Mouse (Mus musculus) liver, embryonic 16.5 days (tissue): ENCODE results near the gene Lrch1. TPM values are rescaled to one million over a fixed set of nuclear protein-coding genes. Genes with fewer than 3 reads are reported as not detected.

ENCODE experiments used
- ATAC-seq: fragments of 200-750 bp; cut with Nextera tagmentation; 2 replicates; pipeline ENCODE4 v1.8.0; 2017; ENCODE audit warnings: low read depth, mild to moderate bottlenecking, moderate number of reproducible peaks, moderate library complexity
- H3K27ac ChIP-seq: fragments of 300-500 bp; sonication (generic); 2 replicates; pipeline ENCODE4 v1.5.1; 2014; ENCODE audit warnings: mild to moderate bottlenecking, low read length
- H3K27me3 ChIP-seq: fragments of 300-500 bp; sonication (generic); 2 replicates; pipeline ENCODE4 v1.6.1; 2014; ENCODE audit warnings: low read depth, low read length, mixed read lengths; ENCODE audit not compliant: control insufficient read depth, insufficient read depth
- H3K36me3 ChIP-seq: fragments of 300-500 bp; sonication (generic); 2 replicates; pipeline ENCODE4 v1.6.1; 2014; ENCODE audit warnings: mild to moderate bottlenecking; ENCODE audit not compliant: control insufficient read depth, insufficient read depth
- H3K4me1 ChIP-seq: fragments of 300-500 bp; sonication (generic); 2 replicates; pipeline ENCODE4 v1.6.1; 2014; ENCODE audit warnings: low read depth, low read length, mixed read lengths; ENCODE audit not compliant: control insufficient read depth
- H3K4me2 ChIP-seq: fragments of 300-500 bp; sonication (generic); 2 replicates; pipeline ENCODE4 v1.6.1; 2014; ENCODE audit warnings: low read depth, low read length, mixed read lengths
- H3K4me3 ChIP-seq: fragments of 300-500 bp; sonication (generic); 2 replicates; pipeline ENCODE4 v1.5.1; 2014; ENCODE audit warnings: low read depth, mild to moderate bottlenecking, low read length
- H3K9ac ChIP-seq: fragments of 300-500 bp; sonication (generic); 2 replicates; pipeline ENCODE4 v1.6.1; 2014; ENCODE audit warnings: low read depth, low read length
- H3K9me3 ChIP-seq: fragments of 300-500 bp; sonication (generic); replicated peaks from 2 replicates; pipeline ENCODE4 v1.6.1; 2016; ENCODE audit warnings: low read length; ENCODE audit not compliant: control insufficient read depth
- WGBS: fragments of 180-500 bp; shearing (Covaris S2); extraction: QIAGEN DNeasy Blood & Tissue Kit; methylation state at CpG from one replicate; pipeline ENCODE4 v1.1.7; 2014; ENCODE audit not compliant: insufficient replicate concordance; 5-methylcytosine and 5-hydroxymethylcytosine counted together
- polyA plus RNA-seq: library from polyadenylated mRNA; unstranded; fragments of >200 nt; fragmentation: Nextera tagmentation; extraction: Ambion mirVana; gene quantifications from 2 replicates; pipeline ENCODE4 v1.2.1, GENCODE M21; 2015

Lrch1 gene
- polyA plus RNA-seq, 1 experiment from 2014 or later = 4.5 TPM

- H3K4me2 ChIP-seq = peak overlapping the region; percentile 38
Measured at GRCm38 (mm10) chr14:74847311-74848133, 100.2 kb downstream of the Lrch1 start.

DNA sequence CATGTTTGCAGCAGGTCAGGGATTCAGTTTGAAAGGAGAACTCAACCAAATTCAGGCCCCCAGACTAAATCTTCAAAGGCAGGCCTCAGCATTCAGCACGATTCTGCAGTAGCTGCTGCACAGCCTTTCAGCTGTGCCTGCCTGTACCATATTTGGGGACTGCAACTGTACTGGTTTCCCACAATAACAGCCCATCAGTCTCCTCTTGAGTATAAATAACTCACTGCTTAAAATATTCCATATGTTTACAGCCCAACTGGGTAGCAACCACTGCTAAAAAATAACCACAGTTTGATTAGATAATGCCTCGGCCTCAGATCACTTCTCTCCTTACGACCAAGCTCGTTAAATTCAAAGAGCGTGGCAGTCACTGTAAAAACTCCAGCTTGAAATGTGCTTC, 101.0 kb downstream of the Lrch1 start:
- no peak overlapping the region for H3K27ac ChIP-seq
- no peak overlapping the region for H3K4me3 ChIP-seq
- WGBS = 30% methylated on average over 5 of the region's 5 CpGs

More at GRCm38 (mm10) chr14:74847311-74848133, 100.2 kb downstream of the Lrch1 start:
- Histone ChIP-seq H3K4me3 (peak overlapping the region; percentile 24; the same call in 1 of the 2 replicates), H3K27me3 (no peaks in the 10 kb centered on the region), H3K9ac (no peak overlapping the region), H3K9me3 (no peaks in the 10 kb centered on the region), H3K27ac (no peak overlapping the region), H3K36me3 (no peaks in the 10 kb centered on the region), H3K4me1 (no peaks in the 10 kb centered on the region; the same call in 1 of the 2 replicates)
- 19% methylated on average over 14 of the region's 14 CpGs for WGBS
- ATAC-seq = peak; percentile 24; the same call in 1 of the 2 replicates

DNA sequence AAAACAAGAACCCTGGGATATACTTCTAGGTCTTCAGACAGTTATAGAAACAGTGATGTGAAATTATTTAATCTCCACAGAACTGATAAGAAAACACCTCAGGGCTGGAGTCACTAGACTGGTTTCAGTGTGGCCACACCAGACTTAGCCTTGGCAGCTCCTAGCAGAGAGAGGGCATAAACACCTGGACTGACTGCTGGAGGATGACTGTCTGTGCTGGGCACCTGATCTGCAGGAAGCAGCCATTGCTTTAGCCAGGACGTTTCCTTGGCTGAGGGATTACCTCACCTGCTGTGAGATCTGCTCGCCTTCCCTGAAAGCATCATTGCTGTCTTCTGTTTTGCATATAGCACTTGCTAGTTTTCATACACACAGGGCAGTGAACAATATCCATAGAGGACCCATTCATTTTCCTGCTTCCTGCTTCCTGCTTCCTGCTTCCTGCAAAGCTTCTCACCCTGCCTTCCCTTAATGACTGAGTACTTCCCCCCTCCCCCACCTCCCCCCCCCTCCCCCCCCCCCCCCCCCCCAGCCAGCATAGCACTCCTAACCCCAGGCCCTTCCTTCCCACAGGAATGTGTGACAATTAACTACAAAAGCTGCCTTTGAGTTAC, 101.9 kb downstream of the Lrch1 start:
- whole genome bisulfite sequencing = 42% methylated on average over 2 of the region's 2 CpGs
- H3K27me3 ChIP-seq = no peaks in the 10 kb centered on the region
- no peak overlapping the region for H3K4me2 ChIP-seq
- H3K9ac ChIP-seq = no peak overlapping the region
- H3K4me1 ChIP-seq = peaks cover 3% of the 10 kb centered on the region
- ATAC-seq = no peak
- no peaks in the 10 kb centered on the region for H3K9me3 ChIP-seq
- no peaks in the 10 kb centered on the region for H3K36me3 ChIP-seq
- H3K27ac ChIP-seq = no peak overlapping the region
- no peak overlapping the region for H3K4me3 ChIP-seq

More for the DNA sequence above, 101.0 kb downstream of the Lrch1 start:
- Histone ChIP-seq H3K4me2 (no peak overlapping the region), H3K9ac (no peak overlapping the region), H3K27me3 (no peaks in the 10 kb centered on the region), H3K36me3 (no peaks in the 10 kb centered on the region), H3K9me3 (no peaks in the 10 kb centered on the region), H3K4me1 (no peaks in the 10 kb centered on the region; the same call in 1 of the 2 replicates)
- no peak for ATAC-seq

DNA sequence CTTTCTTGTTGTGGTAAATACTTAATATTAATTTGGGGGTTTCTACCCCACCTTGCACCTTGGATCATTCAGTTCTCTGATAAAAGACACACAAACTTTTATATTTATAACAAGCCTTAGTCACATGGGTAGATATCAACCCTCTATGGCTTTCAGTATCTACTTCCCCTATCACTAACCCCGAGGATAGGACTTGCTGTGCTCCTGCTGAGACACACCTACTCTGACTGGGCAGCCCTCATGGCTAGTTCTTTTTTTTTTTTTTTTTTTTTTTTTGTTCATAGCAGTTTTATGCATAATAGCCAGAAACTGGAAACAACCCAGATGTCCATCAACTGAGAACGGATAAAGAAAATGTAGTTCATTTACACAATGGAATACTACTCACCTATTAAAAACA, 106.0 kb downstream of the Lrch1 start:
- ATAC-seq = no peak
- H3K4me2 ChIP-seq = no peak overlapping the region
- 29% methylated on average over 2 of the region's 2 CpGs for WGBS
- H3K27me3 ChIP-seq = no peaks in the 10 kb centered on the region
- H3K27ac ChIP-seq = no peak overlapping the region
- no peak overlapping the region for H3K4me3 ChIP-seq
- no peaks in the 10 kb centered on the region for H3K36me3 ChIP-seq
- peaks cover 3% of the 10 kb centered on the region for H3K4me1 ChIP-seq
- H3K9ac ChIP-seq = no peak overlapping the region
- no peaks in the 10 kb centered on the region for H3K9me3 ChIP-seq

DNA sequence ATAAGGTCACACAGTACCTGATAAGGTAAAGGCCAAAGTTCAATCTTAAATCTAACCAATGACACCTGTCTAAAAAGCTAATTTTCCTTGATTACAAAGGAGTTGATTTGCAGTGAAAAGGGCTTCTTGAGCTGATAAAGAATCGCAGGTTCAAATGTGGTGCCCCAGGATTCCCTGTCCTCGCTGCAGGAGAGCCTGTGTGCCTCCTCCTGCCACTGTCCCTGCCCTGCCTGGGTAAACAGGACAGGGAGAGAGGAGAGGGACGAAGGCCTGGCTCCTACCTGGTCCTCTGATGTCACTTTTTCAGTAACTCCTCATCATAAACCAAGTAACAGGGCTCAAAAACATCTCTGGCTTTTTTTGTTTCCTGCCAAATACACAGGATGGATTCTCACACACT, 106.4 kb downstream of the Lrch1 start:
- no peak for ATAC-seq
- no peak overlapping the region for H3K9ac ChIP-seq
- no peaks in the 10 kb centered on the region for H3K27me3 ChIP-seq
- no peak overlapping the region for H3K4me2 ChIP-seq
- WGBS = 55% methylated on average over 3 of the region's 3 CpGs
- H3K4me3 ChIP-seq = no peak overlapping the region
- no peaks in the 10 kb centered on the region for H3K9me3 ChIP-seq
- H3K4me1 ChIP-seq = peaks cover 3% of the 10 kb centered on the region
- H3K36me3 ChIP-seq = no peaks in the 10 kb centered on the region
- H3K27ac ChIP-seq = no peak overlapping the region

- no peak overlapping the region for H3K9ac ChIP-seq
- 55% methylated on average over 3 of the region's 3 CpGs for WGBS
- no peak for ATAC-seq
Measured at GRCm38 (mm10) chr14:74840820-74841219, 106.9 kb downstream of the Lrch1 start.

DNA sequence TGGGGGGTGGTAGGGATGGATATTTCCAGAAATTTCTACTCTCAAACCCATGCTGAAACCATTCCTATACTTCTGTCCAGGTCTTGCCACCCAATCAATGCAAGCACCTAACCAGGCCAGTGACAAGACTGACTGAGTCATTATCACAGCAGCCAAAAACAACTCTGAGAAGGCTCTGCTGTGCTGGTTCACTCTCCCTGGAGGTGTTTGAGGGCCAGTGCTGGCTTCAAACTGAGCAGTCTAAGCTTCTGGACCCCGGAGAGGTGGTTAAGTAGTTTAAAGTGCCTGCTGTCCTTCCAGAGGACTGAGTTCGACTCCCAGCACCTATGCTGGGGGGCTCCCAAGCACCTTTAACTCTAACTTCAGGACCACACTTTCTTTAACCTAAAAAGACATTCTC, 107.3 kb downstream of the Lrch1 start:
- H3K4me1 ChIP-seq = peaks cover 3% of the 10 kb centered on the region
- 60% methylated on average over 2 of the region's 2 CpGs for WGBS
- H3K9me3 ChIP-seq = no peaks in the 10 kb centered on the region

More at GRCm38 (mm10) chr14:74840820-74841219, 106.9 kb downstream of the Lrch1 start:
- H3K36me3 ChIP-seq = no peaks in the 10 kb centered on the region
- H3K4me2 ChIP-seq = no peak overlapping the region
- H3K4me3 ChIP-seq = no peak overlapping the region
- H3K27me3 ChIP-seq = no peaks in the 10 kb centered on the region
- H3K27ac ChIP-seq = no peak overlapping the region
- no peaks in the 10 kb centered on the region for H3K9me3 ChIP-seq
- peaks cover 3% of the 10 kb centered on the region for H3K4me1 ChIP-seq

GRCm38 (mm10) chr14:74838816-74839215, 108.9 kb downstream of the Lrch1 start:
- 77% methylated on average over 7 of the region's 7 CpGs for WGBS
- H3K27me3 ChIP-seq = no peaks in the 10 kb centered on the region
- no peak overlapping the region for H3K27ac ChIP-seq
- H3K36me3 ChIP-seq = no peaks in the 10 kb centered on the region
- H3K9me3 ChIP-seq = no peaks in the 10 kb centered on the region
- H3K9ac ChIP-seq = no peak overlapping the region
- no peak for ATAC-seq
- peaks cover 3% of the 10 kb centered on the region for H3K4me1 ChIP-seq
- no peak overlapping the region for H3K4me2 ChIP-seq
- H3K4me3 ChIP-seq = no peak overlapping the region

More for the DNA sequence above, 107.3 kb downstream of the Lrch1 start:
- no peak overlapping the region for H3K4me3 ChIP-seq
- H3K27me3 ChIP-seq = no peaks in the 10 kb centered on the region
- no peak overlapping the region for H3K27ac ChIP-seq
- no peak for ATAC-seq
- H3K9ac ChIP-seq = no peak overlapping the region
- H3K4me2 ChIP-seq = no peak overlapping the region
- no peaks in the 10 kb centered on the region for H3K36me3 ChIP-seq

- Histone ChIP-seq H3K9ac (no peak overlapping the region), H3K27me3 (no peaks in the 10 kb centered on the region), H3K27ac (no peak overlapping the region), H3K36me3 (no peaks in the 10 kb centered on the region), H3K4me1 (no peaks in the 10 kb centered on the region; the same call in 1 of the 2 replicates), H3K9me3 (no peaks in the 10 kb centered on the region), H3K4me2 (no peak overlapping the region), H3K4me3 (no peak overlapping the region)
- ATAC-seq = peak; percentile 35; the same call in 1 of the 2 replicates
- 34% methylated on average over 1 of the region's 1 CpGs for WGBS
Measured at GRCm38 (mm10) chr14:74835010-74835409, 112.7 kb downstream of the Lrch1 start.
